Mouse (Mus musculus): ENCODE measurements at regions not wholly inside any gene's neighbourhood (a gene's known extent, or its start where the extent isn't known, plus 50 kb on each side); places are given as distances from the start of the nearest gene placed in this dataset.

DNA sequence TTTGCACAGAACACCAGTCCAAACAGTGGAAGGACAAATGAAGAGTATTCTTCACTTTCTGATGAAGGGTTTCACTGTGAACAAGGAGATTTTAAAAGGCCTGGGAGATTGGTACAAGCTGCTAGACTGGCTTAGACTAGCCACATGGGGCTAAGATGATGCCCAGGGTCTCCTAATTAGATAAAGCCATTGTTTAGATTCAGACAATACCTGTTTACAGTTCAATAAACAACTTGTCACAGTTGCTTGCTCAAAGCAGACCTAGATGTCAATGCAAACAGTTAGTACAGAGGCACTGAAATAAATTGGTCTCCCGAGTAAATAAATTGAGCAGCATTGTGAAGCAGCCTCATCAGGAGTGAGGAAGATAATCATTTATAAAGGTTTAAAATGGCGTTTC is 359.6 kb downstream of the Rwdd3 start:
- TF ChIP-seq CTCF (IDR thresholded peaks at IDR 0.05; ENCODE audit: control insufficient read depth, insufficient read depth, insufficient read length) (no peak), USF1 (IDR thresholded peaks at IDR 0.05; ENCODE audit: low read depth) (no peak), MAX (IDR thresholded peaks at IDR 0.05) (no peak), MYOD1 (IDR thresholded peaks at IDR 0.05; ENCODE audit: control insufficient read depth, insufficient read length, low read depth) (no peak), MYOG (IDR thresholded peaks at IDR 0.05; ENCODE audit: control insufficient read depth, extremely low read depth, insufficient read length) (no peak)

All from C2C12 (cell line).